Mouse (Mus musculus) limb, embryonic 14.5 days (tissue): ENCODE results near the gene Krtap3-3. TPM values are rescaled to one million over a fixed set of nuclear protein-coding genes. Genes with fewer than 3 reads are reported as not detected.

ENCODE experiments used
- ATAC-seq: fragments of 200-750 bp; cut with Nextera tagmentation; 2 replicates; pipeline ENCODE4 v1.8.0; 2017; ENCODE audit warnings: low read depth, moderate number of reproducible peaks, moderate TSS enrichment; ENCODE audit not compliant: low FRiP score
- DNase-seq: peaks from one replicate; pipeline ENCODE4 v3.0.0-alpha.2; 2015; ENCODE audit warnings: low spot score
- H3K27ac ChIP-seq: fragments of 300-500 bp; sonication (generic); replicated peaks from 2 replicates; pipeline ENCODE4 v1.5.1; 2014; ENCODE audit warnings: low read depth, mild to moderate bottlenecking, low read length, moderate library complexity, mixed read lengths
- H3K27me3 ChIP-seq: fragments of 300-500 bp; sonication (generic); 2 replicates; pipeline ENCODE4 v1.6.1; 2014; ENCODE audit warnings: low read length, mixed read lengths; ENCODE audit not compliant: control insufficient read depth, insufficient read depth
- H3K36me3 ChIP-seq: fragments of 300-500 bp; sonication (generic); 2 replicates; pipeline ENCODE4 v1.6.1; 2014; ENCODE audit warnings: mild to moderate bottlenecking, low read length, moderate library complexity, mixed read lengths; ENCODE audit not compliant: control insufficient read depth, insufficient read depth
- H3K4me1 ChIP-seq: fragments of 300-500 bp; sonication (generic); 2 replicates; pipeline ENCODE4 v1.6.1; 2014; ENCODE audit warnings: antibody characterized with exemption, low read length, mixed read lengths; ENCODE audit not compliant: control insufficient read depth, insufficient read depth
- H3K4me2 ChIP-seq: fragments of 300-500 bp; sonication (generic); replicated peaks from 2 replicates; pipeline ENCODE4 v1.6.1; 2014; ENCODE audit warnings: low read depth, mild to moderate bottlenecking, low read length, moderate library complexity; ENCODE audit not compliant: severe bottlenecking
- H3K4me3 ChIP-seq: fragments of 300-500 bp; sonication (generic); replicated peaks from 2 replicates; pipeline ENCODE4 v1.5.1; 2014; ENCODE audit warnings: low read length
- H3K9ac ChIP-seq: fragments of 300-500 bp; sonication (generic); 2 replicates; pipeline ENCODE4 v1.6.1; 2014; ENCODE audit warnings: mild to moderate bottlenecking, low read depth, low read length, moderate library complexity; ENCODE audit not compliant: severe bottlenecking
- H3K9me3 ChIP-seq: fragments of 300-500 bp; sonication (generic); 2 replicates; pipeline ENCODE4 v1.6.1; 2016; ENCODE audit warnings: low read length; ENCODE audit not compliant: control insufficient read depth
- POLR2A ChIP-seq: fragments of 200-500 bp; IDR thresholded peaks from 2 replicates; pipeline ENCODE4 v1.8.0; 2012; ENCODE audit warnings: inconsistent platforms, mild to moderate bottlenecking, moderate library complexity, borderline replicate concordance; ENCODE audit not compliant: insufficient read depth, insufficient read length; ENCODE audit errors: extremely low read depth
- WGBS: fragments of 180-500 bp; shearing (Covaris S2); extraction: QIAGEN DNeasy Blood & Tissue Kit; methylation state at CpG from one replicate; pipeline ENCODE4 v1.1.7; 2014; 5-methylcytosine and 5-hydroxymethylcytosine counted together
- polyA plus RNA-seq, 2 experiments: library from polyadenylated mRNA; depleted of rRNA in 1 of 2; stranded (reverse) in 1 of 2; unstranded in 1 of 2; fragments of >200 nt; fragmentation: Nextera tagmentation in 1 of 2; extraction: Ambion mirVana in 1 of 2; gene quantifications; 2 replicates each; pipeline versions ENCODE4 v1.2.1 to v1.2.3; 2012 to 2014

Gene Krtap3-3
- polyA plus RNA-seq, 2 experiments, result 0.09 TPM; not detected in 1

- H3K4me3 ChIP-seq, result no peak overlapping the region
- no peaks in the 10 kb centered on the region for H3K4me1 ChIP-seq
- WGBS, result 83% methylated on average over 6 of the region's 6 CpGs
- H3K4me2 ChIP-seq, result no peak overlapping the region
- no peak overlapping the region for H3K27ac ChIP-seq
- H3K27me3 ChIP-seq, result no peaks in the 10 kb centered on the region
- ATAC-seq (no peak), DNase-seq (no peak)
- no peak for TF ChIP-seq POLR2A
- no peaks in the 10 kb centered on the region for H3K9me3 ChIP-seq
- H3K36me3 ChIP-seq, result no peaks in the 10 kb centered on the region
- H3K9ac ChIP-seq, result no peak overlapping the region
Observed at GRCm38 (mm10) chr11:99581564-99581963, 30.9 kb upstream of the Krtap3-3 start.

DNA sequence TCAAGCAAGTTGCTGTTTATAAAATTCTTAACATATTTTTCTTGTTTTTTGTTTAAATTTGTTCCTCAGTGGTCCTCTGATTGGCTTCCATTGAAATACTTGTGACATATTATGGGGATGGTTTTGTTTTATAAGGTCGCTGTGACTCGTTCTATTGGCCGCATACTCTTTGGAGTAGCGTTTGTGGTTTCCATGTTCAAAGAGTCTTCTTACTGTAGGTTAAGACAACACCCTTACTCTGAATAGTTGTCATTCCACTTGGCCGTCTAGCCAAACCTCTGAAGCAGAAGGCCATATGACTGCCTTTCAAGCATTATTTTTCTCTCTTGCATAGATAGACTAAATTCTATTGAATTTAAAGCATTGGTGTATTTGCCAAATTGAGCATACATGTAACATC is 30.4 kb upstream of the Krtap3-3 start:
- H3K27me3 ChIP-seq, result no peaks in the 10 kb centered on the region
- no peaks in the 10 kb centered on the region for H3K9me3 ChIP-seq
- H3K4me2 ChIP-seq, result no peak overlapping the region
- no peak overlapping the region for H3K4me3 ChIP-seq
- ATAC-seq, result no peak
- TF ChIP-seq POLR2A, result no peak
- no peaks in the 10 kb centered on the region for H3K4me1 ChIP-seq
- WGBS, result 89% methylated on average over 5 of the region's 5 CpGs
- H3K9ac ChIP-seq, result no peak overlapping the region
- no peak overlapping the region for H3K27ac ChIP-seq
- no peak for DNase-seq
- H3K36me3 ChIP-seq, result no peaks in the 10 kb centered on the region

DNA sequence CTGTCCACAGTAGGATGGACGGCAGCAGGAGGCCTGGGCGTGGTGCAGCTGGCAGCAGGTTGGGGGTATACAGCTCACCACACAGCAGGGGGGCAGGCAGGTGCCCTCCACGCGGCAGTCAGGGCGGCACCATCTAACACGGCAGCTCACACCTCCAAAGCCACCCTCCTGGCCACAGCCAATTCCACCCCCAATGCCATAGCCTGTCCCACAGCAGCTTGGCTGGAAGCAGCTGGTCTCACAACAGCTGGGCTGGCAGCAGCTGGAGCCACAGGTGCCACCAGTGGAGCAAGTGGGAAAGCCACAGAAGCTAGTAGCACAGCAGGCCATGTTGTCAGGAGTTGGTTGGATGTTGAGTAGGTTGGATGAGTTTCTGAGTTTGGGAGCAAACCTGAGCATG is 30.0 kb upstream of the Krtap3-3 start, which contains the start of gene Krtap1-5:
Gene Krtap1-5, minus strand, starts transcription at position 381 of the 400 bp plus-strand sequence.
- TF ChIP-seq POLR2A, result no peak
- DNase-seq (no peak), ATAC-seq (no peak)
- WGBS, result 68% methylated on average over 3 of the region's 6 CpGs
- H3K4me3 ChIP-seq, result no peak within 1 kb of the TSS
- no peak within 1 kb of the TSS for H3K27ac ChIP-seq
- H3K9me3 ChIP-seq, result no peaks in the 10 kb centered on the region
- H3K36me3 ChIP-seq, result no peaks in the 10 kb centered on the region
- H3K4me2 ChIP-seq, result no peak within 1 kb of the TSS
- no peaks in the 10 kb centered on the region for H3K27me3 ChIP-seq
- H3K4me1 ChIP-seq, result no peaks in the 10 kb centered on the region
- H3K9ac ChIP-seq, result no peak within 1 kb of the TSS

DNA sequence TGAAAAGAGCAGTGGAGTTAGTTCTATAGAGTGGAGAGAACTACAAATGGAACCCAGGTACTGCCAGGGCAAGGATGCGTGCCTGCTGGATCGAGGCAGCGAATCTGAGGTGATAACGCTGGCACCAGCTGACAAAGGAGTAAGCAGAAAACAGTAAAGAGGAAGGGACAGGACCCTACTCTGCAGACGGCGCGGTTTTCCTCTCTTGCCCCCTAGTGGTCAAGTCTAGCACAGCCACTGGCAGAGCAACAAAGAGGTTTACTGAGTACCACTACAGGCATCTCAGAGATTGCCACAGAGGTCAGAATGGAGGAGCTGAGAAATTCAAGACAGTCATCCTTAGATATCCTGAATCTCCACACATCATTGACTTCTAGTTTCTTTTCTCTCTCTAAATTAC is 23.4 kb upstream of the Krtap3-3 start:
- Histone ChIP-seq H3K36me3 (no peaks in the 10 kb centered on the region), H3K4me1 (no peaks in the 10 kb centered on the region), H3K9me3 (no peaks in the 10 kb centered on the region), H3K9ac (no peak overlapping the region), H3K4me2 (0 out of 2 replicates have a peak overlapping the region, but pooled peaks have one; percentile 4), H3K4me3 (no peak overlapping the region), H3K27ac (no peak overlapping the region), H3K27me3 (no peaks in the 10 kb centered on the region)
- no peak for TF ChIP-seq POLR2A
- DNase-seq, result peak; percentile 72
- 1% methylated on average over 7 of the region's 7 CpGs for WGBS
- no peak for ATAC-seq

GRCm38 (mm10) chr11:99573164-99573563 is 22.5 kb upstream of the Krtap3-3 start:
- ATAC-seq (no peak), DNase-seq (no peak)
- Histone ChIP-seq H3K9me3 (no peaks in the 10 kb centered on the region), H3K4me3 (no peak overlapping the region), H3K27ac (no peak overlapping the region), H3K4me1 (no peaks in the 10 kb centered on the region), H3K4me2 (no peak overlapping the region), H3K9ac (no peak overlapping the region), H3K36me3 (no peaks in the 10 kb centered on the region), H3K27me3 (no peaks in the 10 kb centered on the region)
- 71% methylated on average over 4 of the region's 4 CpGs for WGBS
- no peak for TF ChIP-seq POLR2A

DNA sequence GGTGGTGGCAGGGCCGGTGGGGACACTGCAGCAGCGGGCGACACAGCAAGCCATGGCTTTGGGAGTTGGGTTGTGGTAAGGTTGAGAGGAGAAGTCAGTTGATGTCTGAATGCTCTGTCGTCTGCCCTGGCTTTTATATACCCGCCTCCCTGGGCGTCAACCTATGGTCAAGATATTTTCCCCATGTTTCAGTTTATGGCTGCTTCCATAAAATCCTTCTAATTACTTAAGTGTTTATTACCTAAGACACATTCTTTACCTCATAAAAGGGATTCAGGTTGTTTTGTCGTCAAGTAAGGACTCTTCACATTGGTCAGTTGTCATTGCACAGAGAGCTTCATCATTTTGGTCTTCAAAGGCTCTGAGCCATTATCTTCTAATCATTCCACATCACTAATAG is 15.9 kb upstream of the Krtap3-3 start, which contains the start of gene Krtap3-1:
Gene Krtap3-1, minus strand, starts transcription at position 101 of the 400 bp plus-strand sequence.
- Histone ChIP-seq H3K4me1 (no peaks in the 10 kb centered on the region), H3K36me3 (no peaks in the 10 kb centered on the region), H3K27me3 (no peaks in the 10 kb centered on the region), H3K4me3 (no peak within 1 kb of the TSS), H3K27ac (no peak within 1 kb of the TSS), H3K9ac (no peak within 1 kb of the TSS), H3K9me3 (no peaks in the 10 kb centered on the region), H3K4me2 (no peak within 1 kb of the TSS)
- 62% methylated on average over 7 of the region's 7 CpGs for WGBS
- ATAC-seq, result no peak
- TF ChIP-seq POLR2A, result no peak
- no peak for DNase-seq
